Mouse (Mus musculus): ENCODE data around the gene Spib. TPM values are rescaled to one million over a fixed set of nuclear protein-coding genes. Genes with fewer than 3 reads are reported as not detected.

The Spib gene
- polyA plus RNA-seq, 1 experiment from 2014 or later, result 0.72 TPM

DNA sequence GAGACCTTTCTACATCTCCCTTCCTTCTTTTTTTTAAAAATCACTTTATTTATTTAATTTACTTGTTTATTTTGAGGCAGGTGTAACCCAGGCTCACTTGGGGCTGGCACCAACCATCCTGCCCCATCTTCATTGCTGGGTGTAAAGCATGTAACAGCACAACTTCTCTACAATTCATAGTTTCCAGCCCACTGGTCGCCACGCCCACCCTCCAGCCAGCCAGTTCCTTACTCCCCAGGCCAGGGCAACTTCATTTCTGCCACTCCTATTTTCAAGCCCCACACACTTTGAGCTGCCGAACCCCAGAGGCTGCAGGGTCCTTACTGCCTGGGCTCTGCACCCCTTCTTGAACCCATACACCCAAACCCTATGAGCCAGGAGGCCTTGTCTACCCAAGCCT, 10.9 kb downstream of the Spib start:
- Histone ChIP-seq H3K4me1 (peaks cover 15% of the 10 kb centered on the region), H3K27ac (no peak overlapping the region), H3K27me3 (peaks cover 55% of the 10 kb centered on the region), H3K4me2 (no peak overlapping the region), H3K9ac (no peak overlapping the region), H3K4me3 (no peak overlapping the region), H3K36me3 (no peaks in the 10 kb centered on the region), H3K9me3 (no peaks in the 10 kb centered on the region)
- no peak for ATAC-seq (ENCODE audit: insufficient number of reproducible peaks, low FRiP score, low TSS enrichment, low read depth)
- 78% methylated on average over 3 of the region's 3 CpGs for WGBS

- Histone ChIP-seq H3K9me3 (no peaks in the 10 kb centered on the region), H3K36me3 (no peaks in the 10 kb centered on the region), H3K9ac (no peak overlapping the region), H3K4me3 (no peak overlapping the region), H3K4me2 (no peak overlapping the region), H3K4me1 (peaks cover 6% of the 10 kb centered on the region), H3K27ac (no peak overlapping the region), H3K27me3 (peaks cover 39% of the 10 kb centered on the region)
- ATAC-seq (ENCODE audit: insufficient number of reproducible peaks, low FRiP score, low TSS enrichment, low read depth), result no peak
- 71% methylated on average over 9 of the region's 9 CpGs for WGBS
Measured at GRCm38 (mm10) chr7:44519240-44519913, 12.5 kb downstream of the Spib start.

DNA sequence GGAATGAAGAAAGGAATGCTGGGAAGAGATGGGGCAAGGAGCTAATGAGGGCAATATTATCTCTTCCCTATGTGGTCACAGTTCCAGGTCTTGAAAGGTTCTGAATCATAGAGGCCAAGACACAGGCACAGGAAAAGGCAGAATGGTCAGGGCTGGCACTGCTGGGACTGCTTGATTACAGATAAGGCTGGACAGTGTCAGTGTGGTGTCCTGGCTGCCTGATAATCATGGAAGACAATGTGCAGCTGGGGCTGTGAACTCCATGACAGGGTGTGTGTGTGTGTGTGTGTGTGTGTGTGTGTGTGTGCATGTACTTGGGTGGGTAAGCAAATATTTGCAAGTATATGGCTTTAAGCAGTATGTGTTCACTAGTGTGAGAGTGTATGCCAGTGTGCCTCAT, 24.4 kb downstream of the Spib start:
- Histone ChIP-seq H3K27me3 (peaks cover 17% of the 10 kb centered on the region), H3K27ac (no peak overlapping the region), H3K36me3 (no peaks in the 10 kb centered on the region), H3K4me1 (no peaks in the 10 kb centered on the region), H3K9ac (no peak overlapping the region), H3K4me3 (no peak overlapping the region), H3K9me3 (0 out of 2 replicates have a peak, but pooled peaks cover 3% of the 10 kb centered on the region), H3K4me2 (no peak overlapping the region)
- no peak for ATAC-seq (ENCODE audit: insufficient number of reproducible peaks, low FRiP score, low TSS enrichment, low read depth)

GRCm38 (mm10) chr7:44501563-44502115, 30.2 kb downstream of the Spib start:
- Histone ChIP-seq H3K4me3 (no peak overlapping the region), H3K4me1 (peaks cover 10% of the 10 kb centered on the region; the same call in 1 of the 2 replicates), H3K27ac (no peak overlapping the region), H3K9me3 (no peaks in the 10 kb centered on the region), H3K27me3 (no peaks in the 10 kb centered on the region), H3K4me2 (no peak overlapping the region), H3K9ac (no peak overlapping the region), H3K36me3 (no peaks in the 10 kb centered on the region)
- WGBS, result 39% methylated on average over 5 of the region's 5 CpGs
- ATAC-seq (ENCODE audit: insufficient number of reproducible peaks, low FRiP score, low TSS enrichment, low read depth), result no peak

- no peak overlapping the region for H3K4me3 ChIP-seq
- no peak overlapping the region for H3K27ac ChIP-seq
- H3K36me3 ChIP-seq, result no peaks in the 10 kb centered on the region
- no peaks in the 10 kb centered on the region for H3K9me3 ChIP-seq
- peaks cover 18% of the 10 kb centered on the region for H3K4me1 ChIP-seq
- no peaks in the 10 kb centered on the region for H3K27me3 ChIP-seq
- no peak overlapping the region for H3K4me2 ChIP-seq
- 56% methylated on average over 20 of the region's 20 CpGs for WGBS
- no peak for ATAC-seq (ENCODE audit: insufficient number of reproducible peaks, low FRiP score, low TSS enrichment, low read depth)
- H3K9ac ChIP-seq, result no peak overlapping the region
Measured at GRCm38 (mm10) chr7:44500046-44500445, 31.8 kb downstream of the Spib start.

GRCm38 (mm10) chr7:44498922-44499321, 32.9 kb downstream of the Spib start:
- no peak overlapping the region for H3K9ac ChIP-seq
- 64% methylated on average over 1 of the region's 1 CpGs for WGBS
- no peaks in the 10 kb centered on the region for H3K27me3 ChIP-seq
- no peak overlapping the region for H3K27ac ChIP-seq
- ATAC-seq (ENCODE audit: insufficient number of reproducible peaks, low FRiP score, low TSS enrichment, low read depth), result no peak
- H3K4me2 ChIP-seq, result no peak overlapping the region
- no peak overlapping the region for H3K4me3 ChIP-seq
- no peaks in the 10 kb centered on the region for H3K9me3 ChIP-seq
- H3K36me3 ChIP-seq, result peaks cover 4% of the 10 kb centered on the region; the same call in 1 of the 2 replicates
- peaks cover 24% of the 10 kb centered on the region for H3K4me1 ChIP-seq

DNA sequence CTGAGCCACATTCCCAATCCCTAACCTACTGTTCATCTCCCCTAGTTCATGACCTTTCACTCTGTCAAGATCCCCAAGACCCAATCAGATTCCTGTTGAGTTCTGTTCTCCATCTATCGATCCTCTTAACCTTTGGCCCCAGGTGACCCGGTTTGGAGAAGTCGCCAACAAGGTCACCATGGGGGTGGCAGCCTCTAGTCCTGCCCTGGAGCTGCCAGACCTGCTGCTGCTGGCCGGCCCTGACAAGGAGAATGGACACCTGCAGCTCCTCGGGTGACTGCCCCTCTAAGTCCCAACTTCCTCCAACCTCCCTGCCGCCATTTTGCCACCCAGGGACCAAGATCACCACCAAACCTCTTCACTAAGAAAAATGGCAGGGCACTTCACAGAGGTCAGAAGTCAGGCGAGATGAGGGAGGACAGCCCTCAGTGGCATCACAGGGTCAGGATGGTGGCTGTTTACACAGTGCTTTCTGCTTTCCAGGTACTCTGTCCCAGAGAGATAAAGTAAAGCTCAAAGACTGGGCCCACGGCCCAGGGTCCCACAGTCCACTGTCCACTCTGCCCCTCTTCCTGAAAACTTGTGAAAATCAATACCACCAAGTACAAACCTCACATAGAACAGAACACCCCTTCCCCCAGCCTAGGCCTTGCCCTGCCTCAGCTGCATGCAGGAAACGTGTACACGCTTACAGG, 34.4 kb downstream of the Spib start:
- no peak overlapping the region; the same call in 1 of the 2 replicates for H3K27ac ChIP-seq
- WGBS, result 83% methylated on average over 10 of the region's 10 CpGs

DNA sequence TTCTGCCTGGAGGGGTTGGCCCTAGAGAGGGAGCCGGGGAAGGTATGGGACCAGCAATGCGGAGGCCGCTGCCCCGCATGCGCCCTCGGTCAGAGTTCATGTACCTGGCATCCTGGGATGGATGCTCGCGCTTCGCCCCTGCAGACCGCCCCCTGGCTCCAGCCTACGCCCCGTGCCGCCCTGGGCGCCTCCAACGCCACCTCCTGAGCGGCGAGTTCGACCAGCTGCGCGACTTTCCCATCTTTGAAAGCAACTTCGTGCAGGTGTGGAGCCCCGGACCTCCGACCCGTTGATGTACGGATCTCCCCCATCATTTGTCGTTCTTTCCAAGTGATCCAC, 35.1 kb downstream of the Spib start:
- H3K9ac ChIP-seq, result peak overlapping the region; percentile 59
- ATAC-seq (ENCODE audit: insufficient number of reproducible peaks, low FRiP score, low TSS enrichment, low read depth), result peak; percentile 35
- H3K9me3 ChIP-seq, result no peaks in the 10 kb centered on the region
- under 1% methylated on average over 26 of the region's 26 CpGs for WGBS
- peak overlapping the region; percentile 94 for H3K27ac ChIP-seq
- H3K4me2 ChIP-seq, result peak overlapping the region; percentile 82
- no peaks in the 10 kb centered on the region for H3K27me3 ChIP-seq
- H3K4me1 ChIP-seq, result peaks cover 24% of the 10 kb centered on the region
- peaks cover 24% of the 10 kb centered on the region for H3K36me3 ChIP-seq
- H3K4me3 ChIP-seq, result peak overlapping the region; percentile 58

More for the DNA sequence above, 34.4 kb downstream of the Spib start:
- Histone ChIP-seq H3K9me3 (no peaks in the 10 kb centered on the region), H3K4me2 (peak overlapping the region; percentile 82), H3K27me3 (no peaks in the 10 kb centered on the region), H3K9ac (no peak overlapping the region), H3K4me3 (peak overlapping the region; percentile 58), H3K36me3 (peaks cover 16% of the 10 kb centered on the region), H3K4me1 (peaks cover 24% of the 10 kb centered on the region)
- no peak for ATAC-seq (ENCODE audit: insufficient number of reproducible peaks, low FRiP score, low TSS enrichment, low read depth)

- WGBS, result 1% methylated on average over 58 of the region's 58 CpGs
- Histone ChIP-seq H3K4me1 (peaks cover 24% of the 10 kb centered on the region), H3K36me3 (peaks cover 29% of the 10 kb centered on the region), H3K9me3 (no peaks in the 10 kb centered on the region), H3K4me3 (peak within 1 kb of the TSS; percentile 58), H3K27me3 (no peaks in the 10 kb centered on the region), H3K4me2 (peak within 1 kb of the TSS; percentile 82), H3K9ac (peak within 1 kb of the TSS; percentile 74), H3K27ac (peak within 1 kb of the TSS; percentile 94)
- peak; percentile 94 for ATAC-seq (ENCODE audit: insufficient number of reproducible peaks, low FRiP score, low TSS enrichment, low read depth)
Measured at GRCm38 (mm10) chr7:44495992-44496770, 35.7 kb downstream of the Spib start, which contains the start of the genes Emc10 and Fam71e1. TSS of gene Emc10 (minus strand) at chr7:44496529. TSS of gene Fam71e1 (plus strand) at chr7:44496581.

- H3K4me2 ChIP-seq, result peak overlapping the region; percentile 82; the same call in 1 of the 2 replicates
- WGBS, result 85% methylated on average over 7 of the region's 7 CpGs
- no peak overlapping the region for H3K27ac ChIP-seq
- peaks cover 24% of the 10 kb centered on the region for H3K4me1 ChIP-seq
- no peak for ATAC-seq (ENCODE audit: insufficient number of reproducible peaks, low FRiP score, low TSS enrichment, low read depth)
- H3K27me3 ChIP-seq, result no peaks in the 10 kb centered on the region
- H3K9ac ChIP-seq, result no peak overlapping the region
- no peak overlapping the region for H3K4me3 ChIP-seq
- H3K9me3 ChIP-seq, result no peaks in the 10 kb centered on the region
- H3K36me3 ChIP-seq, result peaks cover 40% of the 10 kb centered on the region
Measured at GRCm38 (mm10) chr7:44495086-44495485, 36.8 kb downstream of the Spib start.

DNA sequence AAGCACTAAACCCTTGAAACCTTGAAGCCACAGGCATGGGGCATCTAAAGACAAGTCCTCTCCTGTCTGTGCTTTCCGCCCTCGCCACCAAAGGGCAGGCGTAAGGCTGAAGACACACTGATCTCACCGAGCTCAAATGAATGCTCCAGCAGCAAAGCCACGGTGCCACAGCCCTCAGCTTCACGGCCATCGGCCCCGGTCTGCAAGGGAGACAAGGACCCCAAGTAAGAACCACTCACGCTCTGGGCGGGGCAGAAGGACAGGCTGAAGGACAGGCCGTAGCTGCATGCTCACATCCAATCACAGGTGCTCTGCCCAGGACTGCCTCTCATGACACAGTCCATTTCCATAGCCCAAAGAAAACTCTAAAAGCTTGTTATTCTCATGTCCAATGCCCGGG, 37.2 kb downstream of the Spib start:
- H3K4me2 ChIP-seq, result no peak overlapping the region
- no peak overlapping the region for H3K27ac ChIP-seq
- no peaks in the 10 kb centered on the region for H3K9me3 ChIP-seq
- WGBS, result 89% methylated on average over 12 of the region's 12 CpGs
- H3K4me3 ChIP-seq, result no peak overlapping the region
- no peaks in the 10 kb centered on the region for H3K27me3 ChIP-seq
- peaks cover 24% of the 10 kb centered on the region for H3K4me1 ChIP-seq
- H3K36me3 ChIP-seq, result peaks cover 44% of the 10 kb centered on the region
- ATAC-seq (ENCODE audit: insufficient number of reproducible peaks, low FRiP score, low TSS enrichment, low read depth), result no peak
- no peak overlapping the region for H3K9ac ChIP-seq
